Mouse (Mus musculus): ENCODE data around the gene Sumf1. TPM values are rescaled to one million over a fixed set of nuclear protein-coding genes. Genes with fewer than 3 reads are reported as not detected.

Sumf1 gene
- polyA plus RNA-seq, 1 experiment, result 45.9 TPM

GRCm38 (mm10) chr6:108225027-108225426 is 39.6 kb upstream of the Sumf1 start:
- TF ChIP-seq CTCF (IDR thresholded peaks at IDR 0.05; ENCODE audit: borderline replicate concordance, insufficient read depth, low read length) (no peak), POLR2A (IDR thresholded peaks at IDR 0.05; ENCODE audit: low read depth, low read length) (no peak)
- no peak overlapping the region for H3K27ac ChIP-seq (ENCODE audit: insufficient read depth, low read length)
- H3K4me1 ChIP-seq (ENCODE audit: control insufficient read depth, insufficient read depth, low read length), result peaks cover 5% of the 10 kb centered on the region
- no peak overlapping the region for H3K4me3 ChIP-seq (ENCODE audit: insufficient read depth, low read length)

- H3K27ac ChIP-seq (ENCODE audit: insufficient read depth, low read length), result no peak overlapping the region
- H3K4me1 ChIP-seq (ENCODE audit: control insufficient read depth, insufficient read depth, low read length), result peaks cover 5% of the 10 kb centered on the region
- TF ChIP-seq CTCF (IDR thresholded peaks at IDR 0.05; ENCODE audit: borderline replicate concordance, insufficient read depth, low read length) (no peak), POLR2A (IDR thresholded peaks at IDR 0.05; ENCODE audit: low read depth, low read length) (no peak)
- H3K4me3 ChIP-seq (ENCODE audit: insufficient read depth, low read length), result no peak overlapping the region
These were observed 39.0 kb upstream of the Sumf1 start for GRCm38 (mm10) chr6:108224361-108224760.

- Histone ChIP-seq H3K4me1 (ENCODE audit: control insufficient read depth, insufficient read depth, low read length) (peaks cover 5% of the 10 kb centered on the region), H3K4me3 (ENCODE audit: insufficient read depth, low read length) (no peak overlapping the region), H3K27ac (ENCODE audit: insufficient read depth, low read length) (no peak overlapping the region)
- TF ChIP-seq CTCF (IDR thresholded peaks at IDR 0.05; ENCODE audit: borderline replicate concordance, insufficient read depth, low read length), result no peak
These were observed 37.5 kb upstream of the Sumf1 start for GRCm38 (mm10) chr6:108222875-108223274.

GRCm38 (mm10) chr6:108222435-108222834 is 37.1 kb upstream of the Sumf1 start:
- Histone ChIP-seq H3K4me3 (ENCODE audit: insufficient read depth, low read length) (no peak overlapping the region), H3K4me1 (ENCODE audit: control insufficient read depth, insufficient read depth, low read length) (peaks cover 5% of the 10 kb centered on the region), H3K27ac (ENCODE audit: insufficient read depth, low read length) (no peak overlapping the region)
- TF ChIP-seq POLR2A (IDR thresholded peaks at IDR 0.05; ENCODE audit: low read depth, low read length) (no peak), CTCF (IDR thresholded peaks at IDR 0.05; ENCODE audit: borderline replicate concordance, insufficient read depth, low read length) (no peak)

GRCm38 (mm10) chr6:108217987-108218386 is 32.6 kb upstream of the Sumf1 start:
- Histone ChIP-seq H3K4me1 (ENCODE audit: control insufficient read depth, insufficient read depth, low read length) (no peaks in the 10 kb centered on the region), H3K27ac (ENCODE audit: insufficient read depth, low read length) (no peak overlapping the region), H3K4me3 (ENCODE audit: insufficient read depth, low read length) (no peak overlapping the region)
- TF ChIP-seq POLR2A (IDR thresholded peaks at IDR 0.05; ENCODE audit: low read depth, low read length) (no peak), CTCF (IDR thresholded peaks at IDR 0.05; ENCODE audit: borderline replicate concordance, insufficient read depth, low read length) (no peak)

GRCm38 (mm10) chr6:108216832-108217231 is 31.4 kb upstream of the Sumf1 start:
- Histone ChIP-seq H3K4me3 (ENCODE audit: insufficient read depth, low read length) (no peak overlapping the region), H3K27ac (ENCODE audit: insufficient read depth, low read length) (no peak overlapping the region), H3K4me1 (ENCODE audit: control insufficient read depth, insufficient read depth, low read length) (no peaks in the 10 kb centered on the region)
- TF ChIP-seq CTCF (IDR thresholded peaks at IDR 0.05; ENCODE audit: borderline replicate concordance, insufficient read depth, low read length), result no peak
- TF ChIP-seq POLR2A (IDR thresholded peaks at IDR 0.05; ENCODE audit: low read depth, low read length), result no peak

- H3K4me3 ChIP-seq (ENCODE audit: insufficient read depth, low read length), result no peak overlapping the region
- TF ChIP-seq CTCF (IDR thresholded peaks at IDR 0.05; ENCODE audit: borderline replicate concordance, insufficient read depth, low read length) (no peak), POLR2A (IDR thresholded peaks at IDR 0.05; ENCODE audit: low read depth, low read length) (no peak)
- H3K27ac ChIP-seq (ENCODE audit: insufficient read depth, low read length), result no peak overlapping the region
- H3K4me1 ChIP-seq (ENCODE audit: control insufficient read depth, insufficient read depth, low read length), result no peaks in the 10 kb centered on the region
These were observed 30.7 kb upstream of the Sumf1 start for GRCm38 (mm10) chr6:108216091-108216490.

- TF ChIP-seq CTCF (IDR thresholded peaks at IDR 0.05; ENCODE audit: borderline replicate concordance, insufficient read depth, low read length), result no peak
- TF ChIP-seq POLR2A (IDR thresholded peaks at IDR 0.05; ENCODE audit: low read depth, low read length), result no peak
- Histone ChIP-seq H3K27ac (ENCODE audit: insufficient read depth, low read length) (no peak overlapping the region), H3K4me3 (ENCODE audit: insufficient read depth, low read length) (peak overlapping the region; percentile 80), H3K4me1 (ENCODE audit: control insufficient read depth, insufficient read depth, low read length) (no peaks in the 10 kb centered on the region)
These were observed 29.0 kb upstream of the Sumf1 start for GRCm38 (mm10) chr6:108214294-108214925.

- TF ChIP-seq POLR2A (IDR thresholded peaks at IDR 0.05; ENCODE audit: low read depth, low read length) (no peak), CTCF (IDR thresholded peaks at IDR 0.05; ENCODE audit: borderline replicate concordance, insufficient read depth, low read length) (no peak)
- no peaks in the 10 kb centered on the region for H3K4me1 ChIP-seq (ENCODE audit: control insufficient read depth, insufficient read depth, low read length)
- H3K4me3 ChIP-seq (ENCODE audit: insufficient read depth, low read length), result peak overlapping the region; percentile 80
- 0 out of 2 replicates have a peak overlapping the region, but pooled peaks have one; percentile 1 for H3K27ac ChIP-seq (ENCODE audit: insufficient read depth, low read length)
These were observed 28.3 kb upstream of the Sumf1 start for GRCm38 (mm10) chr6:108213481-108214293.

GRCm38 (mm10) chr6:108212881-108213295 is 27.5 kb upstream of the Sumf1 start, which contains the start of gene Itpr1:
TSS of gene Itpr1 (plus strand) at chr6:108213096.
- H3K27ac ChIP-seq (ENCODE audit: insufficient read depth, low read length), result peak within 1 kb of the TSS; percentile 84
- peak within 1 kb of the TSS; percentile 80 for H3K4me3 ChIP-seq (ENCODE audit: insufficient read depth, low read length)
- TF ChIP-seq POLR2A (IDR thresholded peaks at IDR 0.05; ENCODE audit: low read depth, low read length) (peak; percentile 99), CTCF (IDR thresholded peaks at IDR 0.05; ENCODE audit: borderline replicate concordance, insufficient read depth, low read length) (no peak)
- H3K4me1 ChIP-seq (ENCODE audit: control insufficient read depth, insufficient read depth, low read length), result no peaks in the 10 kb centered on the region

Data from embryonic fibroblast, embryonic 13.5 days (primary cell).